ENCODE assay signal across 8 mouse cellular contexts in genomic region chr13:92131384-92132150, GRCm38 (mm10). TPM values are rescaled to one million over a fixed set of nuclear protein-coding genes. Genes with fewer than 3 reads are reported as not detected.
A peak's percentile ranks its signal among the peaks of the same experiment; 100 is the strongest.
DNase-seq lines count a peak whose midpoint lies in the region; ATAC-seq lines count a peak whose summit lies in the region.

Rasgrf2 (minus strand) TSS chr13:92131656.

- no peaks in the 10 kb centered on the region for H3K9me3 ChIP-seq in embryonic facial prominence, embryonic 13.5 days
- no peaks in the 10 kb centered on the region for H3K9me3 ChIP-seq in heart, embryonic 13.5 days
- H3K9me3 ChIP-seq in liver, embryonic 11.5 days (ENCODE audit: control insufficient read depth, low read length) = no peaks in the 10 kb centered on the region
- no peaks in the 10 kb centered on the region for H3K9me3 ChIP-seq in neural tube, embryonic 14.5 days (ENCODE audit: control insufficient read depth, low read length)

- H3K4me2 ChIP-seq in embryonic facial prominence, embryonic 13.5 days = peak within 1 kb of the TSS; percentile 96
- H3K4me2 ChIP-seq in heart, embryonic 13.5 days = peak within 1 kb of the TSS; percentile 95
- peak within 1 kb of the TSS; percentile 77 for H3K4me2 ChIP-seq in liver, embryonic 11.5 days
- peak within 1 kb of the TSS; percentile 85 for H3K4me2 ChIP-seq in neural tube, embryonic 14.5 days (ENCODE audit: low read depth, low read length)

- 1% methylated on average over 70 of the region's 70 CpGs for WGBS in embryonic facial prominence, embryonic 13.5 days
- WGBS in heart, embryonic 13.5 days = 2% methylated on average over 70 of the region's 70 CpGs
- WGBS in liver, embryonic 11.5 days = 2% methylated on average over 67 of the region's 70 CpGs
- WGBS in neural tube, embryonic 14.5 days = under 1% methylated on average over 70 of the region's 70 CpGs

- H3K9ac ChIP-seq in embryonic facial prominence, embryonic 13.5 days = peak within 1 kb of the TSS; percentile 61
- H3K9ac ChIP-seq in heart, embryonic 13.5 days = peak within 1 kb of the TSS; percentile 76
- H3K9ac ChIP-seq in liver, embryonic 11.5 days (ENCODE audit: low read depth, low read length) = no peak within 1 kb of the TSS
- H3K9ac ChIP-seq in neural tube, embryonic 14.5 days (replicated peaks; ENCODE audit: low read depth, low read length) = peak within 1 kb of the TSS; percentile 56

- peaks cover 64% of the 10 kb centered on the region for H3K27me3 ChIP-seq in embryonic facial prominence, embryonic 13.5 days
- H3K27me3 ChIP-seq in heart, embryonic 13.5 days (replicated peaks) = peaks cover 30% of the 10 kb centered on the region
- H3K27me3 ChIP-seq in liver, embryonic 11.5 days (replicated peaks; ENCODE audit: control insufficient read depth, insufficient read depth, low read length) = peaks cover 20% of the 10 kb centered on the region
- peaks cover 10% of the 10 kb centered on the region; the same call in 1 of the 2 replicates for H3K27me3 ChIP-seq in neural tube, embryonic 14.5 days (ENCODE audit: control insufficient read depth, insufficient read depth, low read length)

- H3K36me3 ChIP-seq in embryonic facial prominence, embryonic 13.5 days = no peaks in the 10 kb centered on the region
- H3K36me3 ChIP-seq in heart, embryonic 13.5 days = no peaks in the 10 kb centered on the region
- H3K36me3 ChIP-seq in liver, embryonic 11.5 days (ENCODE audit: control insufficient read depth, insufficient read depth, low read length) = no peaks in the 10 kb centered on the region
- H3K36me3 ChIP-seq in neural tube, embryonic 14.5 days (ENCODE audit: control insufficient read depth, insufficient read depth, low read length) = no peaks in the 10 kb centered on the region

- peak; percentile 63 for DNase-seq in layer of hippocampus, adult 11-12 months (ENCODE audit: low spot score)
- no peak for DNase-seq in layer of hippocampus, adult 9-10 months (ENCODE audit: low spot score)
- peak; percentile 25 for DNase-seq in kidney, postnatal 10 days
- peak; percentile 44 for DNase-seq in liver, embryonic 11.5 days (ENCODE audit: low spot score)

- peaks cover 7% of the 10 kb centered on the region for H3K4me1 ChIP-seq in embryonic facial prominence, embryonic 13.5 days
- H3K4me1 ChIP-seq in heart, embryonic 13.5 days = peaks cover 4% of the 10 kb centered on the region; the same call in 1 of the 2 replicates
- peaks cover 4% of the 10 kb centered on the region; the same call in 1 of the 2 replicates for H3K4me1 ChIP-seq in liver, embryonic 11.5 days (replicated peaks; ENCODE audit: control insufficient read depth, insufficient read depth, low read length)
- H3K4me1 ChIP-seq in neural tube, embryonic 14.5 days (ENCODE audit: control insufficient read depth, insufficient read depth, low read length) = 0 out of 2 replicates have a peak, but pooled peaks cover 2% of the 10 kb centered on the region

- no peak within 1 kb of the TSS for H3K27ac ChIP-seq in embryonic facial prominence, embryonic 13.5 days
- H3K27ac ChIP-seq in heart, embryonic 13.5 days (replicated peaks) = no peak within 1 kb of the TSS
- no peak within 1 kb of the TSS for H3K27ac ChIP-seq in liver, embryonic 11.5 days (ENCODE audit: low read depth, low read length)
- H3K27ac ChIP-seq in neural tube, embryonic 14.5 days (ENCODE audit: low read depth, low read length) = no peak within 1 kb of the TSS

- peak; percentile 69; the same call in 1 of the 2 replicates for ATAC-seq in embryonic facial prominence, embryonic 13.5 days (ENCODE audit: insufficient number of reproducible peaks, insufficient read depth, low FRiP score, low TSS enrichment, low read depth)
- ATAC-seq in heart, embryonic 13.5 days (ENCODE audit: extremely low read depth, insufficient number of reproducible peaks, low FRiP score, low TSS enrichment) = peak; percentile 37
- peak; percentile 70 for ATAC-seq in liver, embryonic 11.5 days (replicated peaks; ENCODE audit: low FRiP score)
- peak; percentile 94 for ATAC-seq in neural tube, embryonic 14.5 days (ENCODE audit: low read depth)
- no peak for ATAC-seq in megakaryocyte-erythroid progenitor cell, adult 5-6 weeks (replicated peaks; ENCODE audit: low FRiP score, low TSS enrichment, poor library complexity, severe bottlenecking)

- peak within 1 kb of the TSS; percentile 57 for H3K4me3 ChIP-seq in embryonic facial prominence, embryonic 13.5 days
- peak within 1 kb of the TSS; percentile 68 for H3K4me3 ChIP-seq in heart, embryonic 13.5 days
- peak within 1 kb of the TSS; percentile 51 for H3K4me3 ChIP-seq in liver, embryonic 11.5 days (ENCODE audit: low read depth, low read length)
- peak within 1 kb of the TSS; percentile 57 for H3K4me3 ChIP-seq in neural tube, embryonic 14.5 days (ENCODE audit: low read depth, low read length)

RNA-seq across cellular contexts. Expression of gene Rasgrf2, which starts in this region (rescaled TPM):
- 0.15 and 0.32 TPM in 2 replicates for polyA plus RNA-seq in embryonic facial prominence, embryonic 13.5 days (2015; fragmentation: Nextera tagmentation; extraction: Ambion mirVana)
- polyA plus RNA-seq in heart, embryonic 13.5 days (2015; fragmentation: Nextera tagmentation; extraction: Ambion mirVana) = 0.25 and 0.27 TPM in 2 replicates
- 0.23 and 0.48 TPM in 2 replicates for polyA plus RNA-seq in liver, embryonic 11.5 days (2014; fragmentation: Nextera tagmentation; extraction: Ambion mirVana)
- polyA plus RNA-seq in neural tube, embryonic 14.5 days (2014; fragmentation: Nextera tagmentation; extraction: Ambion mirVana) = 4.3 and 8.7 TPM in 2 replicates
- total RNA-seq in megakaryocyte-erythroid progenitor cell, adult 5-6 weeks (2014; fragmentation: Nextera tagmentation) = 0.17 and 0.74 TPM in 2 replicates
- not detected in 2 replicates for total RNA-seq in megakaryocyte-erythroid progenitor cell, adult 5-6 weeks (2017)

Comparison
In these comparisons a context has a peak if more than half of its experiments do, and no peak if none do; other contexts are left out.
1. Peak in ATAC-seq, H3K4me3 ChIP-seq, H3K9ac ChIP-seq and H3K4me2 ChIP-seq in embryonic facial prominence, embryonic 13.5 days; RNA of the gene not detected or under 1 TPM.
2. Peak in ATAC-seq, H3K4me3 ChIP-seq, H3K9ac ChIP-seq and H3K4me2 ChIP-seq in heart, embryonic 13.5 days; RNA of the gene not detected or under 1 TPM.
3. Peak in DNase-seq, ATAC-seq, H3K4me3 ChIP-seq and H3K4me2 ChIP-seq in liver, embryonic 11.5 days; RNA of the gene not detected or under 1 TPM.